Mouse (Mus musculus) neural tube, embryonic 11.5 days (tissue): ENCODE measurements around the gene Pagr1b. TPM values are rescaled to one million over a fixed set of nuclear protein-coding genes. Genes with fewer than 3 reads are reported as not detected.

Experiments
- ATAC-seq: fragments of 200-750 bp; cut with Nextera tagmentation; 2 replicates; pipeline ENCODE4 v1.8.0; 2017; ENCODE audit warnings: moderate number of reproducible peaks, mild to moderate bottlenecking, moderate TSS enrichment, moderate library complexity; ENCODE audit not compliant: insufficient read depth, low FRiP score, low TSS enrichment
- DNase-seq: peaks from one replicate; pipeline ENCODE4 v3.0.0-alpha.2; 2015; ENCODE audit warnings: low spot score
- H3K27ac ChIP-seq: fragments of 300-500 bp; sonication (generic); 2 replicates; pipeline ENCODE4 v1.5.1; 2014; ENCODE audit warnings: low read depth, mild to moderate bottlenecking, low read length
- H3K27me3 ChIP-seq: fragments of 300-500 bp; sonication (generic); 2 replicates; pipeline ENCODE4 v1.6.1; 2014; ENCODE audit warnings: mild to moderate bottlenecking, low read length, mixed read lengths; ENCODE audit not compliant: control insufficient read depth, insufficient read depth
- H3K36me3 ChIP-seq: fragments of 300-500 bp; sonication (generic); 2 replicates; pipeline ENCODE4 v1.6.1; 2014; ENCODE audit warnings: mild to moderate bottlenecking, low read length, moderate library complexity, mixed read lengths; ENCODE audit not compliant: control insufficient read depth, insufficient read depth
- H3K4me1 ChIP-seq: fragments of 300-500 bp; sonication (generic); 2 replicates; pipeline ENCODE4 v1.6.1; 2014; ENCODE audit warnings: low read length, mixed read lengths; ENCODE audit not compliant: control insufficient read depth, insufficient read depth
- H3K4me2 ChIP-seq: fragments of 300-500 bp; sonication (generic); 2 replicates; pipeline ENCODE4 v1.6.1; 2014; ENCODE audit warnings: low read depth, mild to moderate bottlenecking, moderate library complexity
- H3K4me3 ChIP-seq: fragments of 300-500 bp; sonication (generic); 2 replicates; pipeline ENCODE4 v1.5.1; 2014; ENCODE audit warnings: low read depth, low read length
- H3K9ac ChIP-seq: fragments of 300-500 bp; sonication (generic); 2 replicates; pipeline ENCODE4 v1.6.1; 2014; ENCODE audit warnings: mild to moderate bottlenecking, low read length
- H3K9me3 ChIP-seq: fragments of 300-500 bp; sonication (generic); 2 replicates; pipeline ENCODE4 v1.6.1; 2016; ENCODE audit warnings: low read length; ENCODE audit not compliant: control insufficient read depth
- WGBS: fragments of 180-500 bp; shearing (Covaris S2); extraction: QIAGEN DNeasy Blood & Tissue Kit; methylation state at CpG from one replicate; pipeline ENCODE4 v1.1.7; 2014; 5-methylcytosine and 5-hydroxymethylcytosine counted together
- microRNA-seq: library from miRNA; unstranded; fragments of <30 nt; microRNA quantifications from one replicate; pipeline ENCODE4, GENCODE M21; 2016
- polyA plus RNA-seq: library from polyadenylated mRNA; unstranded; fragments of >200 nt; fragmentation: Nextera tagmentation; extraction: Ambion mirVana; gene quantifications from 2 replicates; pipeline ENCODE4 v1.2.1, GENCODE M21; 2014

The Pagr1b gene
- polyA plus RNA-seq, 1 experiment from 2014 or later, result 1.1 TPM

- H3K27me3 ChIP-seq, result peaks cover 8% of the 10 kb centered on the region; the same call in 1 of the 2 replicates
- no peaks in the 10 kb centered on the region for H3K9me3 ChIP-seq
- DNase-seq (no peak), ATAC-seq (no peak)
- H3K4me1 ChIP-seq, result no peaks in the 10 kb centered on the region
- WGBS, result 66% methylated on average over 9 of the region's 9 CpGs
- H3K36me3 ChIP-seq, result no peaks in the 10 kb centered on the region
- H3K9ac ChIP-seq, result no peak overlapping the region
- no peak overlapping the region for H3K4me3 ChIP-seq
- H3K27ac ChIP-seq, result no peak overlapping the region
- no peak overlapping the region for H3K4me2 ChIP-seq
Measured at GRCm38 (mm10) chr7:126959780-126960179, 56.5 kb downstream of the Pagr1b start.

GRCm38 (mm10) chr7:126955125-126955524, 61.2 kb downstream of the Pagr1b start:
- Histone ChIP-seq H3K4me1 (peaks cover 5% of the 10 kb centered on the region; the same call in 1 of the 2 replicates), H3K4me3 (no peak overlapping the region), H3K36me3 (no peaks in the 10 kb centered on the region), H3K9ac (no peak overlapping the region), H3K4me2 (no peak overlapping the region), H3K27me3 (peaks cover 11% of the 10 kb centered on the region; the same call in 1 of the 2 replicates), H3K27ac (no peak overlapping the region), H3K9me3 (no peaks in the 10 kb centered on the region)
- DNase-seq (no peak), ATAC-seq (no peak)
- WGBS, result 73% methylated on average over 3 of the region's 3 CpGs

GRCm38 (mm10) chr7:126952646-126953045, 63.6 kb downstream of the Pagr1b start:
- 1% methylated on average over 6 of the region's 8 CpGs for WGBS
- H3K9me3 ChIP-seq, result no peaks in the 10 kb centered on the region
- no peak for DNase-seq

GRCm38 (mm10) chr7:126951741-126952140, 64.5 kb downstream of the Pagr1b start:
- Histone ChIP-seq H3K36me3 (no peaks in the 10 kb centered on the region), H3K27ac (no peak overlapping the region), H3K4me3 (peak overlapping the region; percentile 45), H3K9me3 (no peaks in the 10 kb centered on the region), H3K4me1 (peaks cover 11% of the 10 kb centered on the region), H3K9ac (peak overlapping the region; percentile 18; the same call in 1 of the 2 replicates), H3K27me3 (peaks cover 15% of the 10 kb centered on the region; the same call in 1 of the 2 replicates), H3K4me2 (peak overlapping the region; percentile 85)
- DNase-seq, result no peak
- ATAC-seq, result no peak
- WGBS, result 29% methylated on average over 4 of the region's 4 CpGs

More at GRCm38 (mm10) chr7:126952646-126953045, 63.6 kb downstream of the Pagr1b start:
- Histone ChIP-seq H3K36me3 (no peaks in the 10 kb centered on the region), H3K4me3 (no peak overlapping the region), H3K4me2 (peak overlapping the region; percentile 32), H3K4me1 (peaks cover 11% of the 10 kb centered on the region), H3K27me3 (peaks cover 15% of the 10 kb centered on the region; the same call in 1 of the 2 replicates), H3K27ac (no peak overlapping the region), H3K9ac (no peak overlapping the region)
- ATAC-seq, result no peak

Small RNA genes lying within 50 kb of the gene (microRNA-seq; reads per million reads assigned to microRNA genes)
- gene Gm44343, result not detected

Other genes with a start within 250 kb of the Pagr1b start
- gene Ypel3, start 239.5 kb downstream of the Pagr1b start, polyA plus RNA-seq, result 115 and 121 TPM in 2 replicates
- 0.38 and 0.64 TPM in 2 replicates for gene Tbx6, start 235.0 kb downstream of the Pagr1b start, polyA plus RNA-seq
- 318 and 344 TPM in 2 replicates for gene Ppp4c, start 224.0 kb downstream of the Pagr1b start, polyA plus RNA-seq
- gene Fam57b, start 218.8 kb downstream of the Pagr1b start, polyA plus RNA-seq, result 14.3 and 14.4 TPM in 2 replicates
- gene 4930451I11Rik, start 184.8 kb downstream of the Pagr1b start, polyA plus RNA-seq, result not detected in 2 replicates
- gene Doc2a, start 169.1 kb downstream of the Pagr1b start, polyA plus RNA-seq, result 4.4 and 5.6 TPM in 2 replicates
- 21.0 and 23.4 TPM in 2 replicates for gene Hirip3, start 154.5 kb downstream of the Pagr1b start, polyA plus RNA-seq
- gene Ino80e, start 154.1 kb downstream of the Pagr1b start, polyA plus RNA-seq, result 91.8 and 96.3 TPM in 2 replicates
- 33.2 and 34.0 TPM in 2 replicates for gene Taok2, start 131.8 kb downstream of the Pagr1b start, polyA plus RNA-seq
- 19.7 and 20.0 TPM in 2 replicates for gene Tmem219, start 93.6 kb downstream of the Pagr1b start, polyA plus RNA-seq
- 33.4 and 35.6 TPM in 2 replicates for gene Kctd13, start 87.6 kb downstream of the Pagr1b start, polyA plus RNA-seq
- gene Asphd1, start 66.9 kb downstream of the Pagr1b start, polyA plus RNA-seq, result 0.82 and 0.87 TPM in 2 replicates
- gene Sez6l2, start 65.9 kb downstream of the Pagr1b start, polyA plus RNA-seq, result 10.0 and 13.5 TPM in 2 replicates
- gene Cdipt, start 40.6 kb downstream of the Pagr1b start, polyA plus RNA-seq, result 79.1 and 80.3 TPM in 2 replicates
- 0.47 and 1.1 TPM in 2 replicates for gene Cdiptos, start 40.4 kb downstream of the Pagr1b start, polyA plus RNA-seq
- 3.0 and 4.2 TPM in 2 replicates for gene Mvp, start 1.9 kb downstream of the Pagr1b start, polyA plus RNA-seq
- gene Pagr1a, start 868 bp upstream of the Pagr1b start, polyA plus RNA-seq, result 99.6 and 105 TPM in 2 replicates
- 14.3 and 19.4 TPM in 2 replicates for gene Gm42742, start 4.6 kb upstream of the Pagr1b start, polyA plus RNA-seq
- gene Prrt2, start 4.7 kb upstream of the Pagr1b start, polyA plus RNA-seq, result 6.2 and 6.9 TPM in 2 replicates
- gene Maz, start 10.6 kb upstream of the Pagr1b start, polyA plus RNA-seq, result 90.8 and 94.5 TPM in 2 replicates
- 156 and 168 TPM in 2 replicates for gene Kif22, start 26.0 kb upstream of the Pagr1b start, polyA plus RNA-seq
- gene Zg16, start 70.8 kb upstream of the Pagr1b start, polyA plus RNA-seq, result not detected in 2 replicates
- 1.0 and 1.1 TPM in 2 replicates for gene AI467606, start 74.9 kb upstream of the Pagr1b start, polyA plus RNA-seq
- gene Qprt, start 105.7 kb upstream of the Pagr1b start, polyA plus RNA-seq, result 1.8 and 2.0 TPM in 2 replicates
- gene Spn, start 121.3 kb upstream of the Pagr1b start, polyA plus RNA-seq, result 0.27 TPM in 1 of 2 replicates, not detected in the other
- gene Cd2bp2, start 179.6 kb upstream of the Pagr1b start, polyA plus RNA-seq, result 91.6 and 92.0 TPM in 2 replicates
- gene Tbc1d10b, start 192.0 kb upstream of the Pagr1b start, polyA plus RNA-seq, result 23.9 and 28.8 TPM in 2 replicates
- gene Mylpf, start 192.4 kb upstream of the Pagr1b start, polyA plus RNA-seq, result 87.1 and 113 TPM in 2 replicates
- gene Zfp553, start 216.6 kb upstream of the Pagr1b start, polyA plus RNA-seq, result 28.7 and 31.4 TPM in 2 replicates
- 19.6 and 22.0 TPM in 2 replicates for gene Sept1, start 216.6 kb upstream of the Pagr1b start, polyA plus RNA-seq
- gene Zfp771, start 227.8 kb upstream of the Pagr1b start, polyA plus RNA-seq, result 53.2 and 54.5 TPM in 2 replicates
- 205 and 228 TPM in 2 replicates for gene Dctpp1, start 244.2 kb upstream of the Pagr1b start, polyA plus RNA-seq